Mouse (Mus musculus) cerebellum, postnatal 14 days (tissue): ENCODE results near the gene Rapgef4.
"Not testable (repeated sequence)": the region's sequence is repeated elsewhere in the genome, so short reads cannot be mapped to it uniquely, and the experiment has no call there.

Experiments
- DNase-seq, 2 experiments: peaks; one replicate each; pipeline ENCODE4 v3.0.0; 2021; ENCODE audit warnings: mixed read lengths in 2 of 2

Gene Rapgef4

GRCm38 (mm10) chr2:72031717-72032116 lies 50.7 kb downstream of the Rapgef4 start:
- DNase-seq = no peak

GRCm38 (mm10) chr2:72035616-72036015 lies 54.6 kb downstream of the Rapgef4 start:
- DNase-seq = peak; percentile 84 to 86

- no peak for DNase-seq
Observed at GRCm38 (mm10) chr2:72037357-72037756, 56.3 kb downstream of the Rapgef4 start.

GRCm38 (mm10) chr2:72038235-72038634 lies 57.2 kb downstream of the Rapgef4 start:
- peak; percentile 94 for DNase-seq

- peak; percentile 78 to 85 for DNase-seq
Observed at GRCm38 (mm10) chr2:72038651-72039251, 57.7 kb downstream of the Rapgef4 start.

GRCm38 (mm10) chr2:72039522-72040045 lies 58.5 kb downstream of the Rapgef4 start:
- no peak for DNase-seq

GRCm38 (mm10) chr2:72041087-72041486 lies 60.0 kb downstream of the Rapgef4 start:
- no peak for DNase-seq

- DNase-seq = peak in 1 of 2 experiments; percentile 66
Observed at GRCm38 (mm10) chr2:72042093-72042492, 61.1 kb downstream of the Rapgef4 start.

- no peak for DNase-seq
Observed at GRCm38 (mm10) chr2:72044191-72044590, 63.2 kb downstream of the Rapgef4 start.

- no peak for DNase-seq
Observed at GRCm38 (mm10) chr2:72045024-72045423, 64.0 kb downstream of the Rapgef4 start.

GRCm38 (mm10) chr2:72045659-72046058 lies 64.6 kb downstream of the Rapgef4 start:
- DNase-seq = no peak

GRCm38 (mm10) chr2:72050451-72050850 lies 69.4 kb downstream of the Rapgef4 start:
- DNase-seq = no peak

- DNase-seq = peak in 1 of 2 experiments; percentile 44
Observed at GRCm38 (mm10) chr2:72054280-72054679, 73.2 kb downstream of the Rapgef4 start.

GRCm38 (mm10) chr2:72054736-72055135 lies 73.7 kb downstream of the Rapgef4 start:
- no peak for DNase-seq

- no peak for DNase-seq
Observed at GRCm38 (mm10) chr2:72055476-72055875, 74.4 kb downstream of the Rapgef4 start.

- DNase-seq = no peak
Observed at GRCm38 (mm10) chr2:72056081-72056874, 75.2 kb downstream of the Rapgef4 start.

- no peak for DNase-seq
Observed at GRCm38 (mm10) chr2:72062931-72063330, 81.9 kb downstream of the Rapgef4 start.

GRCm38 (mm10) chr2:72068505-72068904 lies 87.5 kb downstream of the Rapgef4 start:
- no peak for DNase-seq

- DNase-seq = no peak
Observed at GRCm38 (mm10) chr2:72070086-72070485, 89.0 kb downstream of the Rapgef4 start.

- not testable (repeated sequence) for DNase-seq
Observed at GRCm38 (mm10) chr2:72073121-72073520, 92.1 kb downstream of the Rapgef4 start.

GRCm38 (mm10) chr2:72074999-72075561 lies 94.0 kb downstream of the Rapgef4 start:
- no peak for DNase-seq

GRCm38 (mm10) chr2:72077490-72078139 lies 96.6 kb downstream of the Rapgef4 start:
- DNase-seq = no peak

- DNase-seq = no peak
Observed at GRCm38 (mm10) chr2:72078140-72078521, 97.1 kb downstream of the Rapgef4 start.
